Mouse (Mus musculus): ENCODE data around the gene Gpr132.

Gpr132 gene

DNA sequence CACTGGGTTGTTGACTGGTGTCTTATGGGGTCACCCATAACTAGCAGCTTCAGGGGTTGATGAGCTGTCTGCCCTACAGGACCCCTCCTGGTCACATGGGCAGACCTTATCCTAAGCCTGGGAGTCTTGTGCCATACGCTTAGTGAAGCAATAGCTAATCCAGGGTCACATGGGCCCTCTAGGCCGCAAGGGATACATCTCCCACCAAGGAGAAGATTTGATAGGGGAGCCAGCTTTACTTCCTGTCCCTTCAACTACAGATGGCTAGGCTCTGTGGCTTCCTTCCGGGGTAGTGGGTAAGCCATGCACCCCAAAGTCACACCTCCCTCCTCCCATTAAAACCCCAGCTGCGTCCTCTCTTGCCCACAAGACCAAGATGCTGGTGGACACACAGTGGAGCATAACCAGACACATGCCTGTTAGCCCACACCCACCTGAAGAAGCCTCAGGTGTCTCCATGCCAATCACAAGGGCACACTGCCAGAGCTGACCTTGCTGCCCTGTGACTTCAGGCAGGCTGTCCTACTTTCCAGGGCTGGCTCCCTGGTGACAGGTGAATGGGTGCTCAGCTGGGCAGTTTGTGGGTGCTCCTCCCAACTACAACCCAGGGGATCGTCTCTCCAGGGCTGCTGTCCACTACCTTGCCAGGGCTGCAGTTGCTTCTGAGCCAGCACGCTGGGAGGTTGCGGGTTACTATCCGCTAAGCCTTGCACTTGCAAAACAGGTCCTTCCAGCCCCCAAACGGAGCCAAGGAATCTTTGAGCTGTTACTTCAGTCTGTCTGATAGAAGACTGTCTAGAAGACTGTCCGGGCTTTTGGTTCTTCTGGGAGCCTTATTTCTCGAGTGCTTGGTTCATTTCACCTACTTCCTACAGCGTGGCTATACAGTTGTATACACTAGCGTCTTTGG, at the start of gene Gpr132:
Gpr132 (minus strand) TSS at position 51 of the 910 bp plus-strand sequence.
- WGBS: 82% methylated on average over 13 of the region's 13 CpGs

DNA sequence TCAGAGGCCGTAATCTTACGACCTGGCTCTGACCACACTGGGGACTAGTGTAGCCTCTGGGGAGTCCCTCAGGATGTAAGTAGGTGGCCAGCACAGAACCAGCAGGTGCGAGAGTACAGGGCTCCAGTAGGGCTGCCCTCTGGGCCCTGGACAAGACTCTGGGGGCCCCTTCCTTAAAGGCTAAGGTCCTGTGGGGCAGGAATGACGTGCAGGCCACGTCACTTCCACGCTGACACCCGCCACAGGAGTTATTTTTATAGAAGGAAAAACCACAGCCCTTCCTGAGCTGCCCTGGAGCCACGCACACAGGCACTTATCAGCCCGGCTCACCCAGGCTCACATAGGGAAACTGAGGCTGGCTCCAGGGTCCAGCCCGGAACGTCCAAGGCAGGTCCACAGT, 49.5 kb upstream of the Gpr132 start:
- 70% methylated on average over 11 of the region's 11 CpGs for WGBS

DNA sequence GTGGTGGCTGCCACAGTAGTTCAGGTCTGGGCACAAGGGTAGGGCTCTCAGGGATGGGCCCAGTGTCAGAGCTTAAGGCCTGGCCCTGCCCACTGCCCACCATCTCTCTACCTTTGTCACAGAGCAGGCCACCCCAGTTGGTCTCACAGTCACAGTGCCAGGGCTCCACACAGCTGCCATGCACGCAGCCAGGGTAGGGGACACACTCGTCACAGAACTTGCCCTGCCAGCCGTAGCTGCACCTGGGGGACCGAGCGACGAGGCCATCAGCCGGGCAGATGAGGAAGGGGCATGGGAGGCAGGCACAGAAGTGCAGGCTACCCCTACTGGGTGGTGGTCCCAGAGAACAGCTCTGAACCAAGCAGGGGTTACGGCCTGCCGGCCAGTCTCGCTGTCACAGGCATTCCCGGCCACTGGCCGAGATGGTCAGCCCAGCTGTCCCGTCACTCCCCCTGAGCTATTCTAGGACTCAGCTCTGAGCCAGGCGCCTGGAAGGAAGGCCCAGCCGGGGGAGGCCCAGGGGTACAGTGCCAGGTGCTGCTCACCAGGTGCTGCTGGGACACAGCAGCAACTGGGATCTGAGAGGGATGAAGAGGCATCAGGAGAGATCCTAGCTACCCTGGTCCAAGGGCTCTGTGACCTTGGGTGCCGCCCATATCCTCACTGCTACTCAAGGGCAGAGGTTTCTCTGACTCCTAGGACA, 48.8 kb upstream of the Gpr132 start:
- 73% methylated on average over 16 of the region's 16 CpGs for WGBS

DNA sequence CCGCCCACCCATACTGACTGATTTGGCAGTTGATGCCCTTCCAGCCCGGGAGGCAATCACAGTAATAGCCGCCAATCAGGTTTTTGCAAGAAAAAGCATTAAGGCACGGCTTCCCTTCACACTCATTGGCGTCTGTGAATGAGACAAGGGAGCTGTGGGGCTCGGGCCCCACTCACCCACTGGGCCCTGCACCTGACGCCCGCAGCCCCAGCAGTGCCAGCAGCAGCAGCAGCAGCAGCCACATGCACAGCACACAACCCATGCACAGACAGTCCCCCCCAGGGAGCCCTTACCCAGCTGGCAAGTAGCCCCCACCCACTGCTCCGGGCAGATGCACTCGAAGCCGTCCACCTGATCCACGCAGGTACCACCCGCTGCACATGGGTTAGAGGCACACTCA, 47.6 kb upstream of the Gpr132 start:
- 65% methylated on average over 13 of the region's 13 CpGs for WGBS

DNA sequence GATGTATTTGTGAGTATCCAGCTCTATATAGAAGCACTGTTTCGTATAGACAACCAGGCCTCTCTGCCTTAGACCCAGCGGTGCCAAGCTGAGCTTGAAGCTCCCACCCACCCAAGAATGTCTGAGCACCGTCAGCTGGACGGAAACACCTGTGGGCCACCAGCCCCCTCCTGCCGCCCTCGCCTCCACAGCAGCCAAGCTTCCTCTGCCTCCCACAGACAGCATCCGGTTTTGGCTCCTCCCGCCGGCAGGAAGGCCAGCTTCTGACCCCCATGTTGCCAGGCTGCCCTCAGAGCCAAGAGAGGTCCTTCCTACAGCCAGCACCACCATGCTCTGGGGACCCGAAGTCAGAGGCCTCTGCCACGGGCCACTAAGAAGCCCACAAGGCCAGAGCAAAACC, 46.5 kb upstream of the Gpr132 start:
- WGBS: 53% methylated on average over 11 of the region's 11 CpGs

DNA sequence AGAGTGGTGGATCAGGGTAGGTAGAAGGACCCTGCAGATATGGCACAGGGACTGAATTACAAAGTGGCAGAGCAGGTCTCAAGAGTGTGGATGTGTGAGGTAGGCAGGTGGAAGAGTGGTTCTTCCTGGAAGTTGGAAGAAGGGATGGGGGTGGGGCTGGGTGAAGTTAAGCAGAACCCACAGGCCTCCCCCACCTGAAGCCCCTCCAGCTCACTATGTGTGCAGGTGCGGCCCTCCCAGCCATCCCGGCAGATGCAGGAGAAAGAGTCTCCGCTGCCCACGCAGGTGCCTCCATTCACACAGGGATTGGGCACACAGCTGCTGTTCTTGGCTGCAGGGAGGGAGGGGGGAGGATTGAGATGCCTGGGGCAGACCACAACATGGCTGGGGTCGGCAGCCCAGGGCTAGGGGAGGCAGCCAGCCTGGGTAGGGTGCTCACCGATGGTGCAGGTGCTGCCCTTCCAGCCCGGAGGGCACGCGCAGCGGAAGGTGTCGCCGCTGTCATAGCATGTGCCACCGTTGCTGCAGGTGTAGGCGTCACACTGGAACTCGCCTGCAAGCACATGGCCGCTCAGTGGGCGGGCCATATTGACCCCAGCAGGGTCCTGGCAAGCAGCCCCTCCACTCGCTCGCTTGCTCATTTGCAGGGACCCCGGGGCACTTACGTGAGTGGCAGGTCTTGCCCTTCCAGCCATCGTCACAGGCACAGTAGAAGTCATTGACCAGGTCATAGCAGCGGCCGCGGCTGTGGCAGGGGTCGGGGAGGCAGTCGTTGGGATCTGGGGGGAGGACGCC, 45.1 kb upstream of the Gpr132 start:
- WGBS: 88% methylated on average over 28 of the region's 28 CpGs

DNA sequence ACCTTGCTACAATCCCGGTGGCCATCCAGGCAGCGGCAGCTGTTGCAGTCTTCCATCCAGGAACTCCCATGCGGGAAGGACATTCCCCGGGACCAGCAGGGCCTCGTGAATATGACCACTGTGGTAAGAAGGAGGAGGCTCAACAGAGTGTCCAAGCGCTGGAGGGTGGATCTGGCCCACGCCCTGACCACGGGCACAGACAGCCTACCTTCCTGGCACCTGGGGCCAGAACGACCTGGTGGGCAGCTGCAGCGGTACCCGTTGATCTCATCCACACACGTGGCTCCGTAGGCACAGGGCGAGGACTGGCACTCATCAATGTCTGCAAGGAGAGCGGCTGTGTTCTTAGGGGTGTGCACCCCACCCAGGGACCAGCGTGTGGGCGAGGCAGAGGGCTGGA, 43.7 kb upstream of the Gpr132 start:
- WGBS: 93% methylated on average over 17 of the region's 17 CpGs

DNA sequence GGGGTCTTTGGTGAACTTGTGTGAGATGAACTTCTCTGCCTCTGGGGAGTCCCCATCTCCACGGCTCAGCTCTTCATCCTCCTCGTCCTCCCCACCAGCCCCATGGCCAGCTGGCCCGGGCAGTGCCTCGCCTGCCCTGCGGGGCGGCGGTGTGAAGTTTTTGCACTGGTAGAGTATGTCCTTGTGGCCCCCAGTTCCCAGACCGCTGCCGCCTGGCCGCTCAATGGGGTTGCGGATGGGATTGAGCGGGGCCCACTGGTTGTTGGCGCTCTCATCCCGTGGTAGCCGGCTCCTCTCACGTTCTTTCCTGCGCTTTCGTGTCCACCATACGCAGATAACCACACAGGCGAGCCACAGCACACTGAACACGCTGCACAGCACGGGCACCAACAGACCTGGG, 41.0 kb upstream of the Gpr132 start:
- WGBS: 96% methylated on average over 22 of the region's 22 CpGs

DNA sequence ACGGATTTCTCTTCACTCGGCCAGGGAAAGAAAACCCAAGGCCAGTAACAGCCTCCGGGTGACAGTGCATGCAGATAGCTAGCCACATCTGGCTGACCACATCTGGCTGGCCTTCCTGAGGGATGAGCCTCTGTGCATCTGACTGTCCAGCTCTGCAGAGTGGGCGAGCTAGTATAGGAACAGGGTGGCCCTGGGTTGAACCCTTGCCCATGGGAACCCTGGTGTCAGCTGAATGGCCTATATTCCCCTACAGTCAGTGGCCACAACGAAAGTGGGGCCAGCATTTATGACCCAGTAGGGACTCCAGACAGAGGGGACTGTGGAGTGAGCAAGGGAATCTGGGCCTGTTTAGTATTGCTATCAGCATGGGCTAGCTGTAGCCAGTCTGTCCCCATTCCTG, 37.0 kb upstream of the Gpr132 start:
- 87% methylated on average over 5 of the region's 5 CpGs for WGBS

DNA sequence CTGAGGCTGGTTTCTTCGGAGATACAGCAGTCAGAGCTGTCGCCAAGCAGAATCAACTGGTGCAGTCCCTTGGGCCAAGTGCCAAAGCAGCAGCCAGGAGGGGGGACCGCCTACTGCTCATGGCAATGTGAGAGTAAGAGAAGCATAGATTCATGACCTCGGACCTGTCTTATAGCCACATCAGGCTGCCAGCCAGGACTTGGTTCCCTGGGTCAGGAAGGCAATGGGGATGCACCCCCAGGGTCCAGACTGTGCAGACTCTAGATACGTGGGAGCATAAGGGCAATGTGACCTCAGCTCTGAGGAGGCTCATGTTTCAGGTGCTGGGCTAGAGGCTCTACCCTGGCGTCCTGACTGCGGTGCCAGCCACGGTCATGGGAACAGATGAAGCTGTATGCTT, 35.9 kb upstream of the Gpr132 start:
- WGBS: 69% methylated on average over 8 of the region's 8 CpGs

DNA sequence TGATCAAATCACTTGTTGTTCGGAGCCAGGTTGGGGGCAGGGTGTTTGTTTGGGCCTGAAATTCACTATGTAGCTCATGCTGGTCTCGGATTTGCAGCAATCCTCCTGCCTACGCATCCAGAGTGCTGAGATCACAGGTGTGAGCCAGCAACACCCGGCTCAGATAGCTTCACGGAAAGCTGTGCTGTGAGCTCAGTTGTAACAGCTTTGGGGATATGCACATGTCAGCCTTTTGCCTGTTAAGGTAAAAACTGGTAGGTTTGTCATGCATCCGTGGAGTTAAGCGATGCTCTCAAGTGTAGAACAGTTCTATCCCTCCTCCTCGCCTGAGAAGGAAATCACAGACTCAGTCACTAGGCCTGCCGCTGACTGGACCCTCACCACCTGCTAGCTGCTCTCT, 32.6 kb upstream of the Gpr132 start:
- 49% methylated on average over 9 of the region's 9 CpGs for WGBS

DNA sequence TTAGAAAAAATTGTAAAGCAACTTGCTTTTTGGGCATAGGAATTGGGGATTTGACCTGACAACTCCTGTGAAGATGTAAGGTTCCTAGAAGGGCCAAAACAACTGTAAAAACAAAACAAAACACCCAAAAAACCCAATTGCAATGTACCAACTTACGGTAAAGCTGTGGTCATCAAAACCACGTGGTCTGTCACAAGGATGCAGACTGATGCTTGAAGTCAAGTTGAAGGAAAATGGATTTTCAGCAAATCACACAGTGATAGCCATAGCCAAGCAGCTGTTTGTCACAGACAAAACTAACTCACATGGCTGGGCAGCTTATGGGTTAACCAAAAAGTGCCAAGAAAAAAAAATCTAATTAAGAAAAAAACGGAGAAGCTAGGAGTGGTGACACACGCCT, 30.9 kb upstream of the Gpr132 start:
- 65% methylated on average over 4 of the region's 4 CpGs for WGBS

DNA sequence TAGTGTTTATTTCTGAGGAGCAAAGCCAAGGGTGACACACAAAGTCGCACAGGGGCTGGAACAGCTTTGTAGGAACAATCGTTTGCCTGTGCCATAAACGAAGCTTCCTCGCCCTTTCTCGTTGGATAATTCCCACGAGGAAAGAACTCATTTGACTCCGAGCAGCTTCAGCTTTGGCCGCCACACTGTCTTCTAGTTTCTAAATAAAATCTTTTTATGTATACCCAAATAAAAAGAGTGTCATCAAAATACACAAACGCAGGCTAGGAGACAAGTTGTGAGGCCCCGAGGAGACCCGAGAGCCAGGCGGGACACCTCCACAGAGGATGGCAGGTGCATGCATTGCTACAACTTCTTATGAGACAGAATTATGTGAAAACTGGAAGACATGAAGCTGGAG, 30.3 kb upstream of the Gpr132 start:
- WGBS: 51% methylated on average over 12 of the region's 12 CpGs

DNA sequence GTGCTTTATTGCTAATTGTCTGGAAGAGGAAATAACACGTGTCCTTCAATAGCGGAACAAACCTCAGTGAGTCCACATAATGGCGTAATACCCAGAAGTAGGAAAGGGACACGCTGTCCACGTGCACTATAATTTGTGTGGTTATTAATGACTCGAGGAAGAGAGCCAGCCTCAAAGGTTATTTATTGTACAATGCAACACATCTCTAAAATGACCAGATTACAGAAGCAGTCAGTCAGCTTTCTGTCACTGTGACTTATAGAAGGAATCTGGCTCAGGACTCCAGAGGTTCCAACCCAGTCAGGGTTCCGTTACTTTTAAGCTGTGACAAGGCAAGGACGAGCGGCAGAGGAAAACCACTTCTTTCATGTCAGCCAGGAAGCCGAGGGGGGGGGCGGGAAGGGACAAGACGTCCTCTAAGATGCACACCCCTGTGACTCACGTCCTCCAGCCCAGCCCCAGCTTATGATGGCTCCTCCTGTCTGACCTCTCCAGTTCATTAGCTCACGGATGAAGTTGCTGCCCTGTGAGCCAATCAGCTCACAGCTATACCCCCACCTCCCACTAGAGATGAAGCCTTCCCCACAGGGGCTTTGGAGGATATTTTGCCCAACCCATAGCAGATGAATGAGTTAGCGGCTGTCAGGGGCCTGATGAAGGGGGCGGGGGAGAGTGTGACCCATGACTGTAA, 29.6 kb upstream of the Gpr132 start:
- 37% methylated on average over 16 of the region's 16 CpGs for WGBS

DNA sequence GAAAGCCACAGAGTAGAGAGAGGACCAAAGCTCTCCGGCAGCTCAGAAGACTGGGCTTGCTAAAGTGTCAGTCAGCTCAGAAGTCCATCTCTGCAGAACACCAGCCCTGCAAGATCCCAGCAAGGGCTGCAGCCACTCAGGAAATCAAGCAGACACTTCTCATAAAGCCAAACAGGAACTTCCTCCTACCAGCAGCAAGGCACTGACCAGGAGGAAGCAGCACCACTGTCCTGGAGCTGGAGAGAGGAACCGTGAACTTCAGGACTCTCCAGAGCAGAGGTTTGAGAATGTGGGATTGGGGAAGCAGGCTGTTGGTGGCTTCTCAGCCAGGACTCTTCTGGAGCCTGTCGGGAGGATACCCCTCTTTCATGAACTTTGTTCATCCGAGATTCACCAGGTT, 26.9 kb upstream of the Gpr132 start:
- 57% methylated on average over 4 of the region's 4 CpGs for WGBS

DNA sequence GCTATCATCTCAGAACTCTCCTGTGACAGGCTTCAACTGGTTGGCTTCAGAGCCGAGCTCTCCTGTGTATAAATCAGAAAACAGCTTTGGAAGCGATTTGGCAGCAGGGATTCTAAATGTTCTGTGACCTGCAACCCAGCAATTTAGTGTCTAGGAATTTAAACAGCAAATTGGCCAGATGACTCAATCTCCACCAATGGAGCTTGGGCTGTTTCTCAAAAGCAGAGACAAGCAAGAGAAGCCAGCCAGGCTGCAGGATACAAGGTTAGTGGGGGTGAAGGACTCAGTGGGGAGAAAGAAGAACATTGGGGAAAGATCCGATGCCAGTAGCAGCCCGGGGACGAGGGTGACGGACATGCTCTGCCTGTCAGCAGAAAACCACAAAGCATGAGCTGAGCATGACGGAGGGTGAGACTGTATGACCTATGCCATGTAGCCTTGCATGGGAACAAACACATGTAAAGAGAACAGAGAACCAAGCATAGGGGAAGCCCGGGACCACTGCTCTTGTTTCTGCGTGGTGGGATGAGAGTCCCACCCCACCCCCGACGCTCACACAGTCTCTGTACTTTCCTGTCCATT, 26.4 kb upstream of the Gpr132 start:
- WGBS: 50% methylated on average over 11 of the region's 11 CpGs

DNA sequence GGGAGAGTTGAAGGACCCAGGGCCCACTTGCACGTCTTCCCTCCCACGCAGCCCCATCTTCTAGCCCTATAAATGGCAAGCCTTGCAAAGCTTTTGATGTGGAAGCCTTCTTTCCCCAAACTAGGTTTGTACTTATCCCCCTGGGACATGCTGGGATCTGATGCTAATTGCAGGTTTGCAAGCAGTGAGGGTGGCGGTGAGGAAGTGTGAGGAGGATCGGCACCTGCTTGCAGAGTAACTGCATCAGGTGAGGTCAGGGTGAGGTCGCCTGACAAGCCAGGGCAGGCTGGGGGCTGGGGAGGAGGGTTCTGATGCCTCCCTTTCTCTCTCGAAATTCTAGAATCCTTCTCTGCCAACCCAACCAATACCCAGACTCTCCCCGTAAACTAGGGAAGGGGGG, 17.4 kb upstream of the Gpr132 start:
- WGBS: 61% methylated on average over 7 of the region's 7 CpGs

DNA sequence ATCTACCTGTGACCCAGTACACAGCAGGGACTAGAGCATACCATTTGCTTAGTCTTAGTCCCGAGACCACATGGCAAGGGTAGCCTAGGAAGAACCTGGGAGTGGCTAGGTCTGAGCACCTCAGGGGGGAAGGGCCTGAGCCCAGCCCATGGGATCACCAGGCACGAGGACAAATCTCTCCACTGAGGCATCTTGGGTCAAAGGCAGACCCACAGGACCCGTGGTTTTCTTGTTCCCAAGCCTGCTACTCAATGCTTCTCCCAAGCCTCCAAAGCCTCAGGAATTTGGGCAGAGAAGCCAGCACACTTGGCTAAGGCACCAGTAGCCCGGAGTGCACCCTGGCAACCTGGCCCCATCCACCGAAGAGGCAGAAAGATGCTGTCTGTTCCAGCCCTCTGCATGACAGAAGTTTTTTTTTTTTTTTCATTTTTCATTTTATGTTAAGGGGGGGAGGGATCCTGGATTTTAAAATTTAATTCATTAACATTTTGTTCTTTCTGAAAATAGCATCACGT, 13.3 kb upstream of the Gpr132 start:
- 71% methylated on average over 6 of the region's 6 CpGs for WGBS

DNA sequence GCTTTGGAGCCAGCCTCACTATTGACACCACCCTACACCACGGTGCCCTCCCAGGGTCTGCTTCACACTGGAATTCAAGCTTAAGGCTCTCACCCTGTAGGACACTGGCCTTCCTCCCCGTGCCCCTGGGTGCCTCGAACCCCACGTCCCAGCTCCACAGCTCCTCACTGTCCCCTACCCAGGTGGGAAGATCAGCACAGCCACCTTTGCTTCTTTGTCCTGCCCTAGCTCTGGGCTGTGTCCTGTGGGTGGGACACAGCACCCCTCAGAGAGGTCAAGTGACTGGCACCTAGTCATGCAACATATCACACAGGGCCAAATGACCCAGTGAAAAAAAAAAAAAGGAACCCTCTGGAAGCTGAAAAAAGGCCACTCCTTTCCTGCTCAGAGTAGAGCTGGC, 12.6 kb upstream of the Gpr132 start:
- WGBS: 88% methylated on average over 4 of the region's 4 CpGs

DNA sequence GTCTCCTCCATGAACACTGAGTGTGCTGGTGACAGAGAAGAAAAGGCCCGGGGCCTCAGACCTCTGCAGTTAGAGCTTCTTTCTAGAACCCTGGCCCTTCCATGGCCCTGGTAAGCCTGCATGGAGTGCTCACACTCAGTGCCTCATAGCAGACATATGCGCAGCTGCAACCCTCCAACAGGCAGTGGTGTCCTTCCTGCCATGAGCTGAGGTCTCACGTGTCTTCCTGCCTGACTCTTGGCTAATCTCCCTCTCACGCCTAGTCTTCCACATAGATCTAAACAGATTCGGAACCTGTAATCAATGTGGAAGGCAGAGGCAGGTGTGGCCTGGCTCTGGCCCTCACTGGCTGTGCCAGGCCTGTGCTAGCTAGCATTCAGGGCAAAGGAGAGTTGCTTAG, 11.7 kb upstream of the Gpr132 start:
- WGBS: 84% methylated on average over 5 of the region's 5 CpGs

DNA sequence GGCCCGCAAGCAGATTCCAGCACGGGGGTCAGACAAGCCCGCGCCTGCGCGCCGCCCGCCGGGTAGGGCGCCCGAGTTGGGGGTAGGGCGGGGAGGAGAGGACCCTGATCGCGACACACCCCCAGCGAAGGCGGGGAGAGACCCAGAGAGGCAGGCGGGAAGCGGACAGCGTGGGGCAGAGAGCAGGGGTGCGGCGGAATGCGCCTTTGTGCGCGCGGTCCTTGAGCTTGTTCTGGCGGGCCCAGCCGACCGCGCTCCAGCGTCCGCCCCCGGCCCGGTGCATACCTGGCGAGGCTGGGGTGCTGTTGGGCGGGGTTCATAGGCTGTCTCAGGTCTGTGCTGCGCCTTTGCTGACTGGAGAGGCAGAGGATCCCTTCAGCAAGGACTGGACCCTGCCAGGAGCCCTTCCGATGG, 9.6 kb upstream of the Gpr132 start:
- 4% methylated on average over 34 of the region's 37 CpGs for WGBS
